Mouse (Mus musculus): ENCODE measurements around the gene Ripk3. TPM values are rescaled to one million over a fixed set of nuclear protein-coding genes. Genes with fewer than 3 reads are reported as not detected.
"Not testable (repeated sequence)": the region's sequence is repeated elsewhere in the genome, so short reads cannot be mapped to it uniquely, and the experiment has no call there.

The Ripk3 gene
- total RNA-seq, 2 experiments from 2014 or later: 2.4 to 2.6 TPM

DNA sequence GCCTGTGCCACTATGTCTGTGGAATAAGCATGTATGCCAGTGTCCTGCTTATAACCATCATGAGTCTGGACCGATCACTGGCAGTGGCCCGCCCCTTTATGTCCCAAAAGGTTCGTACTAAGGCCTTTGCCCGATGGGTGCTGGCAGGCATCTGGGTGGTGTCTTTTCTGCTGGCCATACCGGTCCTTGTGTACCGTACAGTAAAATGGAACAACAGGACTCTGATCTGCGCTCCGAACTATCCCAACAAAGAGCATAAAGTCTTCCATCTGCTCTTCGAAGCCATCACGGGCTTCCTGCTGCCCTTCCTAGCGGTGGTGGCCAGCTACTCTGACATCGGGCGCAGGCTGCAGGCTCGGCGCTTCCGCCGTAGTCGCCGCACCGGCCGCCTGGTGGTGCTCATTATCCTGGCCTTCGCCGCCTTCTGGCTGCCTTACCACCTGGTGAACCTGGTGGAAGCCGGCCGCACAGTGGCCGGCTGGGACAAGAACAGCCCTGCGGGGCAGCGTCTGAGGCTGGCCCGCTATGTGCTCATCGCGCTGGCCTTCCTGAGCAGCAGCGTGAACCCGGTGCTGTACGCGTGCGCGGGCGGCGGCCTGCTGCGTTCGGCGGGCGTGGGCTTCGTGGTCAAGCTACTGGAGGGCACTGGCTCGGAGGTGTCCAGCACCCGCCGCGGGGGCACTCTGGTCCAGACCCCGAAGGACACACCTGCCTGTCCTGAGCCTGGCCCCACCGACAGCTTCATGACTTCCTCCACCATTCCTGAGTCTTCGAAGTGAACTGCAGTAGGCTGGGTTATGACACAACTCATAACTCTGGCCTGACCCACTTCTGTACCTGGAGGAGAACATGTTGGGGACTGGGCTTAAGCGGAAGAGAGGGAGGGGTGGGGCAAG is 20.9 kb downstream of the Ripk3 start:
- DNase-seq: peak; percentile 64
- intact Hi-C loops (cut with DNase I; ENCODE audit: low total_unique reads): no loop called here

DNA sequence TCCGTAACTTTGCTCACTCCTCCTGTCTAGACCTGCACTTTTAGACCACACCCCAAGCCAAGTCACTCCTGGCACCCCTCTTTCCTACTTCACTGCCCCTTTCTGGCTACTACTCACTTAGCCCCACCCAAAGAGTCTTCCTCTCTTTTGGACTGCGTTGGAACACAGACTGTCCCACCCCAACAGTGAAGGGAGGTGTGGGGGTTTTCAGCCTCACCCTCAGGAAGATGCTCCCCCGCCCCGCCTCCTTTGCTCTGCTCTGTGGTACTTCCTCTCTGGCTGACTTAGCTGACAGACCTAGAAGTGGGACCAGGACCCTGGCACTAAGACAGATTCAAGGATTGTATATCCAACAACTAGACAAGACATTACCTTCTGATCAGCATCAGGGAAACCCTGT is 23.0 kb downstream of the Ripk3 start, which contains the start of gene Ltb4r1:
Gene Ltb4r1 (plus strand): TSS at position 267 of the 400 bp plus-strand sequence.
- intact Hi-C loops (cut with DNase I; ENCODE audit: low total_unique reads): no loop called here
- no peak for DNase-seq

- intact Hi-C loops (cut with DNase I; ENCODE audit: low total_unique reads): no loop called here
- no peak for DNase-seq
These were observed 25.5 kb downstream of the Ripk3 start for GRCm38 (mm10) chr14:55763166-55763565.

- intact Hi-C loops (cut with DNase I; ENCODE audit: low total_unique reads): no loop called here
- DNase-seq: peak; percentile 71
These were observed 26.5 kb downstream of the Ripk3 start for GRCm38 (mm10) chr14:55762001-55762821.

- intact Hi-C loops (cut with DNase I; ENCODE audit: low total_unique reads): no loop called here
- no peak for DNase-seq
These were observed 27.5 kb downstream of the Ripk3 start, which contains the start of gene Ltb4r2 for GRCm38 (mm10) chr14:55761163-55761562. Ltb4r2 (plus strand) TSS chr14:55761428.

DNA sequence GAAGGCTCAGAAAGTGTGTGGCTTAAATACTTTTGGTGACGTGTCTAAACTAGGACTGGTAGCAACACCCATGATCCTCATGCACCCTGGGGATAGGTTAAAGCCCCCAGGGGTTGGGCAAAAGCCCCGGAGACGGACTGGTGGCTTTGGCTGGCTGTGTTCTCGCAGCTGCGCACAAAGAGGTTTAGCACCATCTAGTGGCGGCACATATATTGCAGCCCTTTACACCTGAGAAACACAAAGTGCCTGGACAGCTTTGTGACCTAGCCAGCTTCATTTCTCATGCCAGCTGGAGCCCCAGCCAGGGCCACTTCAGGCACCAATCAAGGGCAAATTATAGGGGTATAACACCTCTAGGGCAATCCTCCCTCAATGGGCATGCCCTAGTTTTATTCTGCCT is 28.5 kb downstream of the Ripk3 start:
- intact Hi-C loops (cut with DNase I; ENCODE audit: low total_unique reads): not testable (repeated sequence)
- peak; percentile 77 for DNase-seq

DNA sequence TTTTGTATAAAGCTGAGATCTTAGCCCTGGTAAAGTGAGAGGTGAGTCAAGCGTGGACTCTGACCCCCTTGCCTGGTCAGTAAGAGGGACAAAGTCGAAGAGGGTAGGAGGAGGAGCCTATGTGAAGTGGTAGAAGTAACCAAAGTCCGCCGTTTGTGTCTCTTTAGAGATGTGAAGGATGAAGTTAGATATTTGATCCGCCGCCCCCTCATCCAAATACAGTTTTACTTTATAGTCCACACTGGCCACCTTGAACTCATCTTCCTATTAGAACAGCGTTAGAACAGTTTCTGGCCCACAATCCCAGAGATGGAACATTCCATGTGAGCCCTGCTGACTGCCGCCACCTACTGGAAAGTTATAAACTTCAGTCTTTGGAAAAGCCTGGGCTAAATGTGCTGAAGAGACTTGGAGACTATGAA is 30.3 kb downstream of the Ripk3 start, which contains the start of gene Cideb:
Gene Cideb (minus strand): TSS at position 96 of the 422 bp plus-strand sequence.
- intact Hi-C loops (cut with DNase I; ENCODE audit: low total_unique reads): no loop called here
- no peak for DNase-seq

DNA sequence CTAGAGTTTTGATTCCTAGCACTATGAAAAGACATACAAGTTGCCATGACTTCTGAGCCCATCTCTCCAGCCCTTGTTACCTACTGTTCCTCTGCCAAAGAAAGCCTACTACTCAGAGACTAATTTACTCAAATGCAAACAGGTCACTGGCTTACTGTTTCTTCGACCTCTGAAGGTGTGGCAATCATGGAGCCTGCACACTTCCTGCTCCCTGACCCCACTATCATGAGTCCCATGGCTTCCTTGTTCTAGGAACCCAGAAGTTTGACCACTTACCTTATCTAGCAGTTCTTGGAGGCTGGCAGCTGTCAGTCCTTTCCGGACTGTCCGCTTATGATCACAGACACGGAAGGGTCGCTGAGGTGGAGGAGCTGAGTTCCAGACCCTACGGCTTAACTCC is 31.1 kb downstream of the Ripk3 start:
- intact Hi-C loops (cut with DNase I; ENCODE audit: low total_unique reads): no loop called here
- DNase-seq: no peak

DNA sequence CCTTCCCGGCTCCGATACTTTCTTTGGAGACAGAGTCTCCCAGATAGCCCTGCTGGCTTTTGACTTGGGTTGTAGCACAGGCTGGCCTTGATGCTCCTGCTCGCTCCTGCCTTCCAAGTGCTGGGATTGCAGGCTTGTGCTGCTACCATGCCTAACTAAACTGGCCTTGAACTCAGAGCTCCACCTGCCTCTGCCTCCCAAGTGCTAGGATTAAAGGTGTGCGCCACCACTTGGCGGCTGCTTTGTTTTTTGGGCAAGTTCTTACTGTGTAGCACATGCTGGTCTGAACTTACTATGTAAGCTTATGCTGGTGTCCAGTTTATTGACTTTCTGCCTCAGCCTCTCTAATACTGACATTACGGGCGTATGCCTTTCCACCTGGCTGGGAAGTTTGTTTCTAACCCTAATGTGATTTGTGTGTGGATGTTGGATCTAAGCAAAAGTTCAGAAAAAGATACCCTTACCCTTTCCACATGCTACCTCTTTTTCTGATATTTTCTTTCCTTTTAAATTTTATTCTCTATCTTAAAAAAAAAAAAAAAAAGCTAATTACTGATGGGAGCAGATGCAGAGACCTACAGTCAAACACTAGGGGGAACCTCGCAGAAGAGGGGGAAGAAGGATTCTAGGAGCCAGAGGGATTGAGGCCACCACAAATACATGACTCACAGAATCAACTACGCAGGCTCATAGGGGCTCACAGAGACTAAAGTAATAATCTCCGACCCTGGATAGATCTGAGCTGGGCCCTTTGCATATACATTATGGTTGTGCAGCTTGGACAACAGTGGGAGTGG is 41.4 kb downstream of the Ripk3 start:
- intact Hi-C loops (cut with DNase I; ENCODE audit: low total_unique reads): loop anchor here (10.0 kb wide), 1 partner anchor 252 kb away; the partner anchor contains the start of gene Carmil3
- no peak for DNase-seq

- DNase-seq: no peak
- intact Hi-C loops (cut with DNase I; ENCODE audit: low total_unique reads): loop anchor here (10.0 kb wide), 1 partner anchor 251 kb away; the partner anchor contains the start of gene Carmil3
These were observed 42.8 kb downstream of the Ripk3 start for GRCm38 (mm10) chr14:55745861-55746237.

- intact Hi-C loops (cut with DNase I; ENCODE audit: low total_unique reads): loop anchor here (10.0 kb wide), 1 partner anchor 251 kb away; the partner anchor contains the start of gene Carmil3
- peak; percentile 89 for DNase-seq
These were observed 43.3 kb downstream of the Ripk3 start, which contains the start of the genes Dhrs1 and Nop9 for GRCm38 (mm10) chr14:55745180-55745860. Dhrs1 (minus strand) TSS chr14:55745690. Nop9 (plus strand) TSS chr14:55745693.

DNA sequence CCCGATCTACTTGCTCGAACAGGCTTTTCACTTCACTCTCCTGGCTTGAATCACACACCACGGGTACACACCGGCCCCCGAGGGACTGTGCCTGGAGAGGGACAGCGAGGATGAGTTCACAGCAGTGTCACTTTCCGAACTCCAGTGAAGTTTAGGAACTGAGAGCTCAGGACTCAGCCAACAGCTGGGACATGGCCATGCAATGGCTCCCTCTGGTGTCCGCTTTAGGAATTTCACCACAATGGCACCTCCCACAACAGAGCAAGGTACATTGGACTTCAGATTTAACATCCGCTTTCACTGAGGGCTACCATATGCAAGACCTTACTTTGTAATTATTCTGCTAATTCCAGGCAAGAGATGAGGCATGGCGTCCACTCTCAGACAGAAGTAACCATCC is 45.0 kb downstream of the Ripk3 start:
- intact Hi-C loops (cut with DNase I; ENCODE audit: low total_unique reads): loop anchor here (5.0 to 10.0 kb wide), 2 partner anchors 61 to 249 kb away; partner anchors contain the start of genes Carmil3 and Tinf2
- peak; percentile 80 for DNase-seq

GRCm38 (mm10) chr14:55737086-55737687 is 51.5 kb downstream of the Ripk3 start:
- no peak for DNase-seq
- intact Hi-C loops (cut with DNase I; ENCODE audit: low total_unique reads): no loop called here

- DNase-seq: no peak
- intact Hi-C loops (cut with DNase I; ENCODE audit: low total_unique reads): no loop called here
These were observed 52.9 kb downstream of the Ripk3 start for GRCm38 (mm10) chr14:55735758-55736157.

GRCm38 (mm10) chr14:55735334-55735733 is 53.3 kb downstream of the Ripk3 start:
- DNase-seq: no peak
- intact Hi-C loops (cut with DNase I; ENCODE audit: low total_unique reads): no loop called here

Measured in gastrocnemius, postnatal 14 days (tissue).